Mouse (Mus musculus): ENCODE measurements around the gene Rnaset2b. TPM values are rescaled to one million over a fixed set of nuclear protein-coding genes. Genes with fewer than 3 reads are reported as not detected.
"Not testable (repeated sequence)": the region's sequence is repeated elsewhere in the genome, so short reads cannot be mapped to it uniquely, and the experiment has no call there.

Gene Rnaset2b
- polyA plus RNA-seq, 1 experiment from 2014 or later, result 446 TPM

GRCm38 (mm10) chr17:6978287-6979248 is 8.1 kb downstream of the Rnaset2b start, which contains the start of gene Gm49721:
Gene Gm49721, plus strand, starts transcription at chr17:6978904.
- H3K27ac ChIP-seq (ENCODE audit: low read length); H3K36me3 ChIP-seq (ENCODE audit: insufficient read depth, low read length); H3K27me3 ChIP-seq (replicated peaks; ENCODE audit: insufficient read depth, low read length); H3K4me1 ChIP-seq (ENCODE audit: insufficient read depth, low read depth, low read length); H3K9me3 ChIP-seq (ENCODE audit: low read length): not testable (repeated sequence)
- Histone ChIP-seq H3K4me2 (replicated peaks; ENCODE audit: low read depth, low read length) (peak within 1 kb of the TSS; percentile 55), H3K9ac (replicated peaks; ENCODE audit: low read depth) (peak within 1 kb of the TSS; percentile 39; the same call in 1 of the 2 replicates), H3K4me3 (ENCODE audit: low read depth, low read length) (peak within 1 kb of the TSS; percentile 45)
- DNase-seq (ENCODE audit: low spot score) (peak; percentile 23), ATAC-seq (peak; percentile 98)
- 2% methylated on average over 20 of the region's 68 CpGs for WGBS

GRCm38 (mm10) chr17:6979380-6979779 is 8.9 kb downstream of the Rnaset2b start:
- ATAC-seq, result peak; percentile 4; the same call in 1 of the 2 replicates
- H3K9me3 ChIP-seq (ENCODE audit: low read length), result not testable (repeated sequence)
- peak; percentile 13 for DNase-seq (ENCODE audit: low spot score)

GRCm38 (mm10) chr17:6980144-6980543 is 9.7 kb downstream of the Rnaset2b start:
- H3K4me3 ChIP-seq (ENCODE audit: low read depth, low read length); H3K4me1 ChIP-seq (ENCODE audit: insufficient read depth, low read depth, low read length); H3K9me3 ChIP-seq (ENCODE audit: low read length); H3K9ac ChIP-seq (replicated peaks; ENCODE audit: low read depth); H3K27ac ChIP-seq (ENCODE audit: low read length); ATAC-seq; H3K4me2 ChIP-seq (replicated peaks; ENCODE audit: low read depth, low read length); DNase-seq (ENCODE audit: low spot score); H3K36me3 ChIP-seq (ENCODE audit: insufficient read depth, low read length); H3K27me3 ChIP-seq (replicated peaks; ENCODE audit: insufficient read depth, low read length): not testable (repeated sequence)
- WGBS, result 96% methylated on average over 5 of the region's 8 CpGs

More at GRCm38 (mm10) chr17:6979380-6979779, 8.9 kb downstream of the Rnaset2b start:
- H3K27me3 ChIP-seq (replicated peaks; ENCODE audit: insufficient read depth, low read length); H3K27ac ChIP-seq (ENCODE audit: low read length); H3K4me1 ChIP-seq (ENCODE audit: insufficient read depth, low read depth, low read length); H3K9ac ChIP-seq (replicated peaks; ENCODE audit: low read depth); H3K36me3 ChIP-seq (ENCODE audit: insufficient read depth, low read length): not testable (repeated sequence)
- 8% methylated on average over 4 of the region's 5 CpGs for WGBS
- H3K4me2 ChIP-seq (replicated peaks; ENCODE audit: low read depth, low read length), result peak overlapping the region; percentile 55
- peak overlapping the region; percentile 45 for H3K4me3 ChIP-seq (ENCODE audit: low read depth, low read length)

- H3K36me3 ChIP-seq (ENCODE audit: insufficient read depth, low read length); H3K4me3 ChIP-seq (ENCODE audit: low read depth, low read length); ATAC-seq; H3K4me2 ChIP-seq (replicated peaks; ENCODE audit: low read depth, low read length); H3K9ac ChIP-seq (replicated peaks; ENCODE audit: low read depth); H3K4me1 ChIP-seq (ENCODE audit: insufficient read depth, low read depth, low read length); H3K27ac ChIP-seq (ENCODE audit: low read length); DNase-seq (ENCODE audit: low spot score); H3K9me3 ChIP-seq (ENCODE audit: low read length); H3K27me3 ChIP-seq (replicated peaks; ENCODE audit: insufficient read depth, low read length): not testable (repeated sequence)
- WGBS, result 83% methylated on average over 1 of the region's 1 CpGs
Observed at GRCm38 (mm10) chr17:6986118-6986517, 15.7 kb downstream of the Rnaset2b start.

- not testable (repeated sequence) for H3K36me3 ChIP-seq (ENCODE audit: insufficient read depth, low read length); H3K9me3 ChIP-seq (ENCODE audit: low read length); H3K9ac ChIP-seq (replicated peaks; ENCODE audit: low read depth); H3K4me2 ChIP-seq (replicated peaks; ENCODE audit: low read depth, low read length); H3K27me3 ChIP-seq (replicated peaks; ENCODE audit: insufficient read depth, low read length); ATAC-seq; H3K4me1 ChIP-seq (ENCODE audit: insufficient read depth, low read depth, low read length); H3K27ac ChIP-seq (ENCODE audit: low read length); H3K4me3 ChIP-seq (ENCODE audit: low read depth, low read length); DNase-seq (ENCODE audit: low spot score)
- WGBS, result no CpG with 5 or more reads among the region's 6 CpGs
Observed at GRCm38 (mm10) chr17:6995504-6995903, 25.1 kb downstream of the Rnaset2b start.

- not testable (repeated sequence) for H3K36me3 ChIP-seq (ENCODE audit: insufficient read depth, low read length); H3K4me2 ChIP-seq (replicated peaks; ENCODE audit: low read depth, low read length); H3K27ac ChIP-seq (ENCODE audit: low read length); H3K4me3 ChIP-seq (ENCODE audit: low read depth, low read length); ATAC-seq; DNase-seq (ENCODE audit: low spot score); H3K9ac ChIP-seq (replicated peaks; ENCODE audit: low read depth); H3K4me1 ChIP-seq (ENCODE audit: insufficient read depth, low read depth, low read length); H3K9me3 ChIP-seq (ENCODE audit: low read length); H3K27me3 ChIP-seq (replicated peaks; ENCODE audit: insufficient read depth, low read length)
- 73% methylated on average over 8 of the region's 8 CpGs for WGBS
Observed at GRCm38 (mm10) chr17:6996826-6997225, 26.4 kb downstream of the Rnaset2b start.

- not testable (repeated sequence) for H3K4me1 ChIP-seq (ENCODE audit: insufficient read depth, low read depth, low read length); H3K9me3 ChIP-seq (ENCODE audit: low read length); H3K36me3 ChIP-seq (ENCODE audit: insufficient read depth, low read length); DNase-seq (ENCODE audit: low spot score); H3K27ac ChIP-seq (ENCODE audit: low read length); H3K4me3 ChIP-seq (ENCODE audit: low read depth, low read length); H3K4me2 ChIP-seq (replicated peaks; ENCODE audit: low read depth, low read length); H3K27me3 ChIP-seq (replicated peaks; ENCODE audit: insufficient read depth, low read length); H3K9ac ChIP-seq (replicated peaks; ENCODE audit: low read depth)
- WGBS, result no CpG with 5 or more reads among the region's 7 CpGs
- ATAC-seq, result peak; percentile 44; the same call in 1 of the 2 replicates
Observed at GRCm38 (mm10) chr17:6997778-6998490, 27.5 kb downstream of the Rnaset2b start.

GRCm38 (mm10) chr17:7001790-7002585 is 31.6 kb downstream of the Rnaset2b start:
- H3K9me3 ChIP-seq (ENCODE audit: low read length); H3K9ac ChIP-seq (replicated peaks; ENCODE audit: low read depth); H3K4me1 ChIP-seq (ENCODE audit: insufficient read depth, low read depth, low read length); H3K4me3 ChIP-seq (ENCODE audit: low read depth, low read length); DNase-seq (ENCODE audit: low spot score); H3K4me2 ChIP-seq (replicated peaks; ENCODE audit: low read depth, low read length); H3K27ac ChIP-seq (ENCODE audit: low read length); H3K27me3 ChIP-seq (replicated peaks; ENCODE audit: insufficient read depth, low read length); H3K36me3 ChIP-seq (ENCODE audit: insufficient read depth, low read length): not testable (repeated sequence)
- 67% methylated on average over 7 of the region's 12 CpGs for WGBS
- ATAC-seq, result 0 out of 2 replicates have a peak, but pooled peaks have one; percentile 41

- H3K4me2 ChIP-seq (replicated peaks; ENCODE audit: low read depth, low read length); H3K9me3 ChIP-seq (ENCODE audit: low read length); H3K27ac ChIP-seq (ENCODE audit: low read length); H3K9ac ChIP-seq (replicated peaks; ENCODE audit: low read depth); H3K4me1 ChIP-seq (ENCODE audit: insufficient read depth, low read depth, low read length); H3K4me3 ChIP-seq (ENCODE audit: low read depth, low read length); H3K36me3 ChIP-seq (ENCODE audit: insufficient read depth, low read length); H3K27me3 ChIP-seq (replicated peaks; ENCODE audit: insufficient read depth, low read length); DNase-seq (ENCODE audit: low spot score): not testable (repeated sequence)
- ATAC-seq, result peak; percentile 92
- WGBS, result no CpG with 5 or more reads among the region's 3 CpGs
Observed at GRCm38 (mm10) chr17:7003392-7003791, 33.0 kb downstream of the Rnaset2b start.

Data from lung, postnatal 0 days (tissue).